Mouse (Mus musculus): Measurements from ENCODE around the gene Gpr149.

The Gpr149 gene

GRCm38 (mm10) chr3:62604973-62605372 lies at the start of gene Gpr149:
Gpr149 (minus strand) TSS chr3:62605140.
- Histone ChIP-seq H3K4me1 (replicated peaks; ENCODE audit: low read depth, low read length) (peaks cover 6% of the 10 kb centered on the region; the same call in 1 of the 2 replicates), H3K27me3 (ENCODE audit: insufficient read depth, low read length) (peaks cover 36% of the 10 kb centered on the region), H3K36me3 (ENCODE audit: insufficient read depth, low read length) (no peaks in the 10 kb centered on the region), H3K9me3 (ENCODE audit: low read length) (no peaks in the 10 kb centered on the region), H3K4me3 (replicated peaks; ENCODE audit: low read length) (peak within 1 kb of the TSS; percentile 74)
- no peak for TF ChIP-seq POU5F1 (IDR thresholded peaks at IDR 0.05; ENCODE audit: borderline replicate concordance, low read length)
- TF ChIP-seq CTCF (conservative IDR thresholded peaks at IDR 0.05; ENCODE audit: low read length) = no peak
- TF ChIP-seq NANOG (IDR thresholded peaks at IDR 0.05; ENCODE audit: borderline replicate concordance, low read length) = no peak

GRCm38 (mm10) chr3:62650551-62650950 lies 45.6 kb upstream of the Gpr149 start:
- Histone ChIP-seq H3K36me3 (ENCODE audit: insufficient read depth, low read length) (no peaks in the 10 kb centered on the region), H3K9me3 (ENCODE audit: low read length) (no peaks in the 10 kb centered on the region), H3K4me3 (replicated peaks; ENCODE audit: low read length) (no peak overlapping the region), H3K27me3 (ENCODE audit: insufficient read depth, low read length) (no peaks in the 10 kb centered on the region), H3K4me1 (replicated peaks; ENCODE audit: low read depth, low read length) (no peaks in the 10 kb centered on the region)
- TF ChIP-seq CTCF (conservative IDR thresholded peaks at IDR 0.05; ENCODE audit: low read length) (no peak), NANOG (IDR thresholded peaks at IDR 0.05; ENCODE audit: borderline replicate concordance, low read length) (no peak), POU5F1 (IDR thresholded peaks at IDR 0.05; ENCODE audit: borderline replicate concordance, low read length) (no peak)

GRCm38 (mm10) chr3:62610861-62611260 lies 5.9 kb upstream of the Gpr149 start:
- no peaks in the 10 kb centered on the region for H3K4me1 ChIP-seq (replicated peaks; ENCODE audit: low read depth, low read length)
- no peaks in the 10 kb centered on the region for H3K9me3 ChIP-seq (ENCODE audit: low read length)
- no peaks in the 10 kb centered on the region; the same call in 1 of the 2 replicates for H3K27me3 ChIP-seq (ENCODE audit: insufficient read depth, low read length)
- no peaks in the 10 kb centered on the region for H3K36me3 ChIP-seq (ENCODE audit: insufficient read depth, low read length)
- no peak overlapping the region for H3K4me3 ChIP-seq (replicated peaks; ENCODE audit: low read length)
- TF ChIP-seq POU5F1 (IDR thresholded peaks at IDR 0.05; ENCODE audit: borderline replicate concordance, low read length) (no peak), NANOG (IDR thresholded peaks at IDR 0.05; ENCODE audit: borderline replicate concordance, low read length) (no peak), CTCF (conservative IDR thresholded peaks at IDR 0.05; ENCODE audit: low read length) (peak; percentile 45; the same call in 1 of the 2 replicates)

GRCm38 (mm10) chr3:62605931-62606330 lies 991 bp upstream of the Gpr149 start:
- Histone ChIP-seq H3K4me3 (replicated peaks; ENCODE audit: low read length) (no peak overlapping the region), H3K9me3 (ENCODE audit: low read length) (no peaks in the 10 kb centered on the region), H3K27me3 (ENCODE audit: insufficient read depth, low read length) (peaks cover 36% of the 10 kb centered on the region), H3K36me3 (ENCODE audit: insufficient read depth, low read length) (no peaks in the 10 kb centered on the region), H3K4me1 (replicated peaks; ENCODE audit: low read depth, low read length) (peaks cover 6% of the 10 kb centered on the region; the same call in 1 of the 2 replicates)
- TF ChIP-seq POU5F1 (IDR thresholded peaks at IDR 0.05; ENCODE audit: borderline replicate concordance, low read length) (no peak), CTCF (conservative IDR thresholded peaks at IDR 0.05; ENCODE audit: low read length) (no peak), NANOG (IDR thresholded peaks at IDR 0.05; ENCODE audit: borderline replicate concordance, low read length) (no peak)

GRCm38 (mm10) chr3:62604047-62604391 lies 921 bp downstream of the Gpr149 start:
- Histone ChIP-seq H3K4me1 (replicated peaks; ENCODE audit: low read depth, low read length) (peaks cover 6% of the 10 kb centered on the region; the same call in 1 of the 2 replicates), H3K27me3 (ENCODE audit: insufficient read depth, low read length) (peaks cover 36% of the 10 kb centered on the region), H3K9me3 (ENCODE audit: low read length) (no peaks in the 10 kb centered on the region), H3K4me3 (replicated peaks; ENCODE audit: low read length) (peak overlapping the region; percentile 74), H3K36me3 (ENCODE audit: insufficient read depth, low read length) (no peaks in the 10 kb centered on the region)
- TF ChIP-seq POU5F1 (IDR thresholded peaks at IDR 0.05; ENCODE audit: borderline replicate concordance, low read length) (no peak), CTCF (conservative IDR thresholded peaks at IDR 0.05; ENCODE audit: low read length) (no peak), NANOG (IDR thresholded peaks at IDR 0.05; ENCODE audit: borderline replicate concordance, low read length) (no peak)

GRCm38 (mm10) chr3:62603231-62604046 lies 1.5 kb downstream of the Gpr149 start:
- TF ChIP-seq CTCF (conservative IDR thresholded peaks at IDR 0.05; ENCODE audit: low read length) (no peak), NANOG (IDR thresholded peaks at IDR 0.05; ENCODE audit: borderline replicate concordance, low read length) (no peak), POU5F1 (IDR thresholded peaks at IDR 0.05; ENCODE audit: borderline replicate concordance, low read length) (no peak)
- no peaks in the 10 kb centered on the region for H3K9me3 ChIP-seq (ENCODE audit: low read length)

GRCm38 (mm10) chr3:62602466-62602865 lies 2.5 kb downstream of the Gpr149 start:
- Histone ChIP-seq H3K27me3 (ENCODE audit: insufficient read depth, low read length) (peaks cover 36% of the 10 kb centered on the region), H3K4me1 (replicated peaks; ENCODE audit: low read depth, low read length) (peaks cover 6% of the 10 kb centered on the region; the same call in 1 of the 2 replicates), H3K36me3 (ENCODE audit: insufficient read depth, low read length) (no peaks in the 10 kb centered on the region), H3K9me3 (ENCODE audit: low read length) (no peaks in the 10 kb centered on the region), H3K4me3 (replicated peaks; ENCODE audit: low read length) (no peak overlapping the region)
- no peak for TF ChIP-seq CTCF (conservative IDR thresholded peaks at IDR 0.05; ENCODE audit: low read length)
- no peak for TF ChIP-seq NANOG (IDR thresholded peaks at IDR 0.05; ENCODE audit: borderline replicate concordance, low read length)
- no peak for TF ChIP-seq POU5F1 (IDR thresholded peaks at IDR 0.05; ENCODE audit: borderline replicate concordance, low read length)

More at GRCm38 (mm10) chr3:62603231-62604046, 1.5 kb downstream of the Gpr149 start:
- Histone ChIP-seq H3K4me1 (replicated peaks; ENCODE audit: low read depth, low read length) (peaks cover 6% of the 10 kb centered on the region; the same call in 1 of the 2 replicates), H3K4me3 (replicated peaks; ENCODE audit: low read length) (peak overlapping the region; percentile 74), H3K36me3 (ENCODE audit: insufficient read depth, low read length) (no peaks in the 10 kb centered on the region), H3K27me3 (ENCODE audit: insufficient read depth, low read length) (peaks cover 36% of the 10 kb centered on the region)

- Histone ChIP-seq H3K9me3 (ENCODE audit: low read length) (no peaks in the 10 kb centered on the region), H3K4me1 (replicated peaks; ENCODE audit: low read depth, low read length) (no peaks in the 10 kb centered on the region), H3K27me3 (ENCODE audit: insufficient read depth, low read length) (no peaks in the 10 kb centered on the region), H3K4me3 (replicated peaks; ENCODE audit: low read length) (no peak overlapping the region), H3K36me3 (ENCODE audit: insufficient read depth, low read length) (no peaks in the 10 kb centered on the region)
- no peak for TF ChIP-seq POU5F1 (IDR thresholded peaks at IDR 0.05; ENCODE audit: borderline replicate concordance, low read length)
- no peak for TF ChIP-seq NANOG (IDR thresholded peaks at IDR 0.05; ENCODE audit: borderline replicate concordance, low read length)
- no peak for TF ChIP-seq CTCF (conservative IDR thresholded peaks at IDR 0.05; ENCODE audit: low read length)
These were observed 10.1 kb downstream of the Gpr149 start for GRCm38 (mm10) chr3:62594842-62595241.
